Mouse (Mus musculus) kidney, postnatal 4 days (tissue): ENCODE measurements around the gene Slc2a4.

Experiments used
- DNase-seq, 2 experiments: peaks; one replicate each; pipeline ENCODE4 v3.0.0; 2021; ENCODE audit warnings: mixed read lengths in 2 of 2

The Slc2a4 gene

DNA sequence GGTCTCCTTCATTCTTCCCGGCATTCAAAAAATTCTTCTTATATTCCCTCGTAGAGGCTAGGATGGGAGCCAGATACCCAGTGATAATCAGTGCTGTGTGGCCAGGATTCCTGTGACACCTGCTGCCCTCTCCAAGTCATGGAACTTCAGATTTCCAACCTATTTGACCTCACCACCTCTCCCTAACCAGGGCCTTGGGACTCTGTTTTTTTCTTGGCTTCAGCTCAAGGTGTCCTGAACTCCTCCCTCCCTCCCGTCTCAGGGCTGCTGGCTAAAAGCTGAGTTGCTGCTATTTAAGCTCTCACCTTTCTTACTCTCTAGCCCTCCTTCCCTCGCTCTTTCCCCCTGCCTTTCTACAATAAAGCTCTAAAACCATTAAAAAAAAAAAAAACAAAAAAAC, 48.1 kb downstream of the Slc2a4 start:
- no peak for DNase-seq

DNA sequence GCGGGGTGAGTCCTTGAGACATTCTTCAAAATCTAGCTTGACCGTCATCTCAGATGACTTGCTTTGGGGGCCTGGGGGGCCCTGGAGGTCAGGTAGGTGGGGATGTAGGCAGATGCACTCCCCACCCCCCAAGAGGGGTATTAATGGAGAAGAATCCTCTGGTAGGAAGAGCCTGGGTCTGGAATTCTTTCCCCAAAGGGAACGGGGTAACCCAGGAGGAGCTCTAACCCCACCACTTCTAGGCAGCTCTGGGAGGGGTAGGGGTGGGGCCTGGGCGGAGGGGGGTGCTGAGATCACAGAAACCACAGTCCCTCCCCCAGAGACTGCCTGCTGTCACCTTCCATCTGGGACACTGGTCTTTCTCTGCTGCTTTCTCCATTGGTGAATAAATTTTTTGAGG, 52.7 kb downstream of the Slc2a4 start, which contains the start of gene Acap1:
Gene Acap1, minus strand, starts transcription at position 249 of the 400 bp plus-strand sequence.
- no peak for DNase-seq

DNA sequence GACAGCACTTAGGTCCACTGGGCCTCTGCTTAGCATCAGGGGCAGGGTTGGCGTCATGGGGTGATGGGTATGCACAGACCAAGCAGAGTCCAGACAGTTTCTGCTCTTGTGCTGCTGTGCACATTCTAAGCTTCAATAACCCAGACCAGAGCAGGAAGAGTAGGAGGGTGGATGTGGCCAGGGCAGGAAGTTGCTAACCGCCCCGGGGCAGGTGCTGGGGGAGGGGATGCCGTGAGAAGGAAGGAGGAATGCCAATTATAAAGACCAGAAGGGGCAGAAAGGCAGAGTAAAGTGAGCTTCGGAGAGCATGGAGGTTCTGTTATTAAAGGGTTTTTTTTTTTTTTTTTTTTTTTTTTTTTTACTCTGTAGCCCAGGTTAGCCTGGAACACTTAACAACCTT, 53.3 kb downstream of the Slc2a4 start:
- DNase-seq: peak; percentile 31 to 44
